Mouse (Mus musculus): ENCODE measurements at regions not wholly inside any gene's neighbourhood (a gene's known extent, or its start where the extent isn't known, plus 50 kb on each side); places are given as distances from the start of the nearest gene placed in this dataset.

GRCm38 (mm10) chr10:42131798-42132197 is 113.6 kb upstream of the Armc2 start:
- DNase-seq (ENCODE audit: low read depth), result peak; percentile 37

DNA sequence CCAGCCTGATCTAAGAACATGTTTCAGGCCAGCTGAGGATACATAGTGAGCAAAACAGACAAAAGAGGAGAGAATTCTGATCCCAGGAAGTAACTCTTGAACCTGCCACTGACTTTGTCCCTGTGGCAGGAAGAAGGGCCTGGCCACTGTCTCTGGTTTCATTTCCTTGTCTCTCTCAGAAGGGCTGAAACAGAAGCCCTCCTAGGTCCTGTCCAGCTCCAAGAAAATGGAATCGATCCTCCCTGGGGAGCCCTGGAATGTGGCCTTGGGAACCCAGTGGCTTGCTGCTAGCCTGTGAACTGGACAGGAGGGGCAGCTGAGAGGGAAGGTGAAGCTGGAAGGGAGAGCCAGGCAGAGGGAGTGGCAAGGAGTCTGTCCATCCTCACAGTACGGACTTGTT is 113.1 kb upstream of the Armc2 start:
- DNase-seq (ENCODE audit: low read depth), result peak; percentile 37

DNA sequence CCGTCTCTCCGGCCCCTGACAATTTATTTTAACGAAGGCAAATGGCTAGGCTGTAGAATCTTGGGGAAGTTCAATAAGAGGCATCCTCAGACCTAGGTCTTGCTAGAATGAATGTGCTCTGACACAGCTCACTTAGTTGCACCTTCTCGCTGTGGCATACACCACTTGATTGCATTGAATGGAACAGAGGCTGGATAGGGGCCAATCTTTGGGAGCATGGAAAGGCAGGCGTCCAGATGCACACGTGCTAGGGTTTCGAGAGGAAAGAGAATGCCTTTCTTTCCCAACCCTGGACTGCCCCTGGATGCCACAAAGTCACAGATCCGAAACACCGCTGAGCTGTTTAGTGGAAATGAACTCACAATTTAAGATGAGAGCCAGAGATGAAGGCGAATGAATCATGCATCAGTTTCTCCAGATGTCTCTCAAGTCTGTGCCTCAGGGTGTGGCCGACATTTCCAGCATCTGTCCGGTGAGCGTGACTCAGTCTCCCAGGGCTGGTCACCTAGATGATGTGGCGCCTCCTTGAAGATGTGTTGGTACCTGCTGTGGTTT is 109.7 kb upstream of the Armc2 start:
- DNase-seq (ENCODE audit: low read depth), result no peak

- DNase-seq (ENCODE audit: low read depth), result no peak
These were observed 108.6 kb upstream of the Armc2 start for GRCm38 (mm10) chr10:42126816-42127215.

- peak; percentile 61 for DNase-seq (ENCODE audit: low read depth)
These were observed 104.8 kb upstream of the Armc2 start for GRCm38 (mm10) chr10:42122768-42123635.

DNA sequence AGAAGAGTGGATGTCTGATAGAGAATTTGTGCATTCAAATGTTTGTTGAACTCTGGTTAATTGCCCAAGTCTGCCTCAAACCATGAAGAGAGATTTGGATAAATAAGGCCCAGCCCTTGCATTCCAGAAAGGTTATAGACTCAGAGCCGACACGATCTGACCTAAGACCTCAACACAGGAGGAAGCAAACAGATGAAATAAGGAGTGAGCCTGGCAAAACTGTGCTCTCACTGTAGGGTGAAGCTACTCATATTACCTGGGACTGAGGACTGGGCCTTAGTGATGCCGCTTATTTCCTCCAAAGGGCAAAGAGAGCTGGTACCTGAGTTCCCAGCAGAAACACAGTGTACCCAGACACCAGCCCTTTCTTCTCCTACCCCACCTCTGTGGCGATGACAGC is 103.7 kb upstream of the Armc2 start:
- no peak for DNase-seq (ENCODE audit: low read depth)

GRCm38 (mm10) chr10:42119326-42119725 is 101.1 kb upstream of the Armc2 start:
- no peak for DNase-seq (ENCODE audit: low read depth)

- DNase-seq (ENCODE audit: low read depth), result peak; percentile 9
These were observed 100.3 kb upstream of the Armc2 start for GRCm38 (mm10) chr10:42118361-42119188.

DNA sequence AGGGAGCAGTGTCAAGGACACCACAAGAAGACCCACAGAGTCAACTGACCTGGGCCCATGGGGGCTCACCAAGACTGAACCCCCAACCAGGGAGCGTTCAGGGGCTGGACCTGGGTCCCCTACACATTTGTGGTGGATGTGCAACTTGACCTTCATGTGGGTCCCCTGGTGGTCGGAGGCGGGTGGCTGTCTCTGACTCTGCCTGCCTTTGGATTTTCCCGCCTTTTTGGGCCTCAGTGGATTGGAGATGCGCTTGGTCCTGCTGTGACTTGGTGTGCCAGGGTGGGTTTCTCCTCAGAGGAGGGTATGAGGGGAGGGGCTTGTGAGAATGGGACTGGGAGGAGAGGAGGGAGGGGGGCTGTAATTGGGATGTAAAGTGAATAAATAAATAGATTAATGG is 99.3 kb upstream of the Armc2 start:
- no peak for DNase-seq (ENCODE audit: low read depth)

GRCm38 (mm10) chr10:42115920-42116298 is 97.7 kb upstream of the Armc2 start:
- DNase-seq (ENCODE audit: low read depth), result peak; percentile 63

- no peak for DNase-seq (ENCODE audit: low read depth)
These were observed 97.1 kb upstream of the Armc2 start for GRCm38 (mm10) chr10:42115224-42115919.

DNA sequence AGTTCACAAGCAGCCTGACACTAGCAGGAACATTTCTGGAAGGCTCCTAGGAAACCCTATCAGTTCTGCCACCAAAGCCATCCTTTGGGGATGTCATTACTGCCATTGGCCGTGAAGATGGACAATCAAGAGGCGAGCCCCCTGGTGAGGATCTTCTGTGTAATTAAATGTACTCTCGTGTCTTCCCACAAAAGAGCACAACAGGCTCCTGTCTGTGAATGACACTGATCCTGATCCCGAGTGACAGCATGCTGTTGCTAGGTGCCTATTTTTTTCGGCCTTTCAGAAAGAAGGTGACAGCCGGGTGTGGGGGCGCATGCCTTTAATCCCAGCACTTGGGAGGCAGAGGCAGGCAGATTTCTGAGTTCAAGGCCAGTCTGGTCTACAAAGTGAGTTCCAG is 92.5 kb upstream of the Armc2 start:
- DNase-seq (ENCODE audit: low read depth), result no peak

- DNase-seq (ENCODE audit: low read depth), result no peak
These were observed 90.2 kb upstream of the Armc2 start for GRCm38 (mm10) chr10:42108294-42109014.

GRCm38 (mm10) chr10:42107437-42108293 is 89.4 kb upstream of the Armc2 start:
- DNase-seq (ENCODE audit: low read depth), result no peak

- DNase-seq (ENCODE audit: low read depth), result no peak
These were observed 88.4 kb upstream of the Armc2 start for GRCm38 (mm10) chr10:42106611-42107010.

- DNase-seq (ENCODE audit: low read depth), result no peak
These were observed 86.8 kb upstream of the Armc2 start for GRCm38 (mm10) chr10:42105083-42105482.

DNA sequence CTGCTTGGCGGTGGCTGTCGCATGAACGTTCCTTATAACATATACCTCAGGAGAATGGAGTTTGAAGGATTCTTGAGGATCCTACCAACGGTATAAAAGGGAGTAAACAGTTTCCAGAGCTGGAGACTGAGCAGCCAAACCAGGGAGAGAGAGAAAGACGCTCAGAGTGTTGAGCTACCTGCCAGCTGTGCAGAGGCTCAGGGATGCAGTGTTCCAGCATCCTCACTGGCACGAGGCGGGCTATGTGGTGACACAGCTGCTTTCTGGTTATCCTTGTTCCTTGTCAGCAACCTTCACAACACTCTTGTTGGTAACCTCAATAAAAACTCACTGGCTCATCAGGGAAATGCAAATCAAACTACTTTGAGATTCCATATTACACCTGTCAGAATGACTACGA is 84.1 kb upstream of the Armc2 start:
- DNase-seq (ENCODE audit: low read depth), result no peak

- DNase-seq (ENCODE audit: low read depth), result no peak
These were observed 82.9 kb upstream of the Armc2 start for GRCm38 (mm10) chr10:42101096-42101495.

DNA sequence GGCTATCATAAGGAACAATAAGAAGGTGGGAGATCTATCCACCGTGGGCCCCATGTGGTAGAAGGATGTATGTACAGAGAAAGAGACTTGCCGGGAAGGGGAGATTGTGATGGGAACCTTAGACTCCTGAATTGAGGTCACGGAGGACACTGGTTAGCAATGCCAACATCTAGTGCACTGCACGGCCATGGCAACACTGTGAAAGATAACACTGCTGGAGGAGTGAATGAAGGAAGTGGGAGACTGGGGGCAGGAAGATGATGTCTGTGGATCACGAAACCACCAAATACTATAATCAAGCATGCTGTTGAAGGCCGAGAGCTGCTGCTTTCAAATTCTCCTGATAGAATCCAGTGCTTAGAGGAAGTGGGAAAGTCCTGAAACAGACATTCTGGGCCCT is 78.7 kb upstream of the Armc2 start:
- peak; percentile 39 for DNase-seq (ENCODE audit: low read depth)

- DNase-seq (ENCODE audit: low read depth), result no peak
These were observed 77.7 kb upstream of the Armc2 start for GRCm38 (mm10) chr10:42095986-42096385.

All from 416B (cell line).